Mouse (Mus musculus): Measurements from ENCODE around the gene Myo10. TPM values are rescaled to one million over a fixed set of nuclear protein-coding genes. Genes with fewer than 3 reads are reported as not detected.

The Myo10 gene
- polyA plus RNA-seq, 1 experiment, result 49.9 TPM

DNA sequence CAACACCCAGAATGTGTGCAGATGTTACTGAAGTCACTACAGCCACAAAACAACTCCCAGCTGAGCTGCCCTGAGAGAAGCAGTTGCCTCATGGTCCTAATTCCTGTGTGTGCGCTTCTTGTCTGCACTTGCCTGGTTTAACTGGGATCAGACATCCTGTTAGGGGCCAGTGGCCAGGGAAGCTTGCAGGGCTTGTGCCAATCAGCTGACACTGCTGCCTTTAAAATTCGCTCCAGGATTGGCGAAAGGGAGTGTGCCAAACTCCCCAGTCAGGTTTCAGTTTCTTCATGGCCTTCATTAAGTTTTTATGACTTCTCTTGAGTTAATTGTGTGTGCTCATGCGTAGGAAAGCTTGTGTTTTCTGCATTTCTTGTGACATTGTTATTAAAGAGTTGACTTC lies 3.1 kb downstream of the Myo10 start:
- peaks cover 10% of the 10 kb centered on the region for H3K4me1 ChIP-seq (ENCODE audit: control insufficient read depth, insufficient read depth, low read length)
- H3K4me3 ChIP-seq (ENCODE audit: insufficient read depth, low read length), result no peak overlapping the region
- peak; percentile 48; the same call in 1 of the 2 replicates for TF ChIP-seq POLR2A (IDR thresholded peaks at IDR 0.05; ENCODE audit: low read depth, low read length)
- no peak for TF ChIP-seq CTCF (IDR thresholded peaks at IDR 0.05; ENCODE audit: borderline replicate concordance, insufficient read depth, low read length)
- H3K27ac ChIP-seq (ENCODE audit: insufficient read depth, low read length), result peak overlapping the region; percentile 66

DNA sequence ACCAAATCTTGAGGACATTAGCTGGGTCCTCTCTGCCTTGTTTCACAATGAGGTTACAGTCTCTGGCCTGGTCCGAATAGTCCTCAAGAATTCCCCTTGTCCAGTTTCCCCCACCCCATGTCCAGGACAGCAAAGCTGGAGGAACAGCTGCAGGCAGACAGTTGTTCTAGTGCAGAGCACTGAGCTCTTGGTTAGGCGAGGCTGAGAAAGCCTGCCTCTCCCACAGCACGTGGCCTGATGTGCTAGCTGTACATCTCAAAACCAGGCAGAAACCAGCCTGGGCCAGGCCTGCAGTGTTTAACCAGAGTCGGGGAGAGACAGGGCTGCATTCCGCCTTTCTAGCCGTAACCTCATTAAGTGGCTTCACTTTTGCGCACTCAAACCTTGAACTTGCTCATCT lies 4.7 kb downstream of the Myo10 start:
- Histone ChIP-seq H3K27ac (ENCODE audit: insufficient read depth, low read length) (no peak overlapping the region), H3K4me3 (ENCODE audit: insufficient read depth, low read length) (no peak overlapping the region), H3K4me1 (ENCODE audit: control insufficient read depth, insufficient read depth, low read length) (peaks cover 5% of the 10 kb centered on the region)
- TF ChIP-seq POLR2A (IDR thresholded peaks at IDR 0.05; ENCODE audit: low read depth, low read length), result no peak
- no peak for TF ChIP-seq CTCF (IDR thresholded peaks at IDR 0.05; ENCODE audit: borderline replicate concordance, insufficient read depth, low read length)

DNA sequence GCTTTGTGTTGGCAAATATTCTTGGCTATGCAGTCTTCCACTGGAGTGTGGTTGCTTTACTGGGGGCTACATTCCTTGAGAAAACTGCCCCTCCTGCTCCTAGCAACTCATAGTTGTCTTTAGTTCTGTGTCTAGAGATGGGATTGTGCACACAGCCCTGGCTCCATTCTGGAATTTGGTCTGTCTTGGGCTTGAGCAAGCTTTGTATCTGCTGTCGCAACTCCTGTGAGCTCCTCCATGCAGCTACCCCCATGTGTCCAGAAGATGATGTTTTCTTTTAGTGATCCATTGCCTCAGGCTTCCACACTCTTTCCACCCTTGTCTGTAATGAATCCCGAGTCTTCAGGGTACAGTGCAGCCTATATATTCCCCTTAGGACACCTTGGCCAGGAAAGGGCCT lies 5.9 kb downstream of the Myo10 start:
- peaks cover 5% of the 10 kb centered on the region for H3K4me1 ChIP-seq (ENCODE audit: control insufficient read depth, insufficient read depth, low read length)
- TF ChIP-seq CTCF (IDR thresholded peaks at IDR 0.05; ENCODE audit: borderline replicate concordance, insufficient read depth, low read length) (no peak), POLR2A (IDR thresholded peaks at IDR 0.05; ENCODE audit: low read depth, low read length) (no peak)
- no peak overlapping the region for H3K27ac ChIP-seq (ENCODE audit: insufficient read depth, low read length)
- H3K4me3 ChIP-seq (ENCODE audit: insufficient read depth, low read length), result no peak overlapping the region

DNA sequence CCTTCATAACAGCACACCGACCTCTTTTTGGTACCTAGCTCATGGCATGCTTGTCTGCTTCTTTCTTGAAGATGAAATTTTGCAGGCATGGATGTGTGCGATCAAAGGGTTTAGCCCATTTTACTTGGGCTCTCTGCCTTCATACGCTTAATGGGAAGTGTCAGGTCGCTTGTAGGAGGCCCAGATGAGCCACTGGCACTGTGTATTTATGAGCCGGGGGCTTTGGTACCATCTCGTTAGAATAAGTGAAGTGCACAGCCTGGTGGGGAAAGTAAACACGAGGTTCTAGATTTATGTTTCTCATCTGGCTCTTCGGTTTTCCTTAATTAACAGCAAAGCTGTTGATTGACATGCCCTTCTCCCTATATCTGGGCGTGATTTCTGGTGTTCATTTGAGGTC lies 8.4 kb downstream of the Myo10 start:
- TF ChIP-seq CTCF (IDR thresholded peaks at IDR 0.05; ENCODE audit: borderline replicate concordance, insufficient read depth, low read length) (no peak), POLR2A (IDR thresholded peaks at IDR 0.05; ENCODE audit: low read depth, low read length) (no peak)
- H3K4me1 ChIP-seq (ENCODE audit: control insufficient read depth, insufficient read depth, low read length), result peaks cover 2% of the 10 kb centered on the region
- no peak overlapping the region for H3K4me3 ChIP-seq (ENCODE audit: insufficient read depth, low read length)
- no peak overlapping the region for H3K27ac ChIP-seq (ENCODE audit: insufficient read depth, low read length)

DNA sequence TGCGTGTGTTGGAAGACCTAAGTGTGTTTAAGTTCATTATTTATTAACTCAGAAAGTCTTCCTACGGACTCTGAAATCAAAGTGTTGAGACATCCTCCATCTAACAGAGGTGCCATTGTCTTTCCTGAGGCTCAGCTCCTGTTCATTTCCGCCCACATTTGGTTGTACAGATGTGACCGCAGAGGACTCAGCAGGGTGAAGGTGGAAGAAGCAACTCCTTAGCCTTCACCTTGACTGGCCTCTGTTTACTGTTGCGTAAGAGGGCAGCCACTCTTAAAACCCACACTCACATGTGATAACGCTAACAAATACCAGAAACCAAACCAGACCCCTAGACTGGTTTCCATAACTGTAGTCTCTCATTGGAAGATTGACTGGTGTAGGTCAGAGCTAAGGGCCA lies 9.0 kb downstream of the Myo10 start:
- Histone ChIP-seq H3K4me3 (ENCODE audit: insufficient read depth, low read length) (no peak overlapping the region), H3K4me1 (ENCODE audit: control insufficient read depth, insufficient read depth, low read length) (peaks cover 2% of the 10 kb centered on the region), H3K27ac (ENCODE audit: insufficient read depth, low read length) (no peak overlapping the region)
- TF ChIP-seq CTCF (IDR thresholded peaks at IDR 0.05; ENCODE audit: borderline replicate concordance, insufficient read depth, low read length) (no peak), POLR2A (IDR thresholded peaks at IDR 0.05; ENCODE audit: low read depth, low read length) (no peak)

DNA sequence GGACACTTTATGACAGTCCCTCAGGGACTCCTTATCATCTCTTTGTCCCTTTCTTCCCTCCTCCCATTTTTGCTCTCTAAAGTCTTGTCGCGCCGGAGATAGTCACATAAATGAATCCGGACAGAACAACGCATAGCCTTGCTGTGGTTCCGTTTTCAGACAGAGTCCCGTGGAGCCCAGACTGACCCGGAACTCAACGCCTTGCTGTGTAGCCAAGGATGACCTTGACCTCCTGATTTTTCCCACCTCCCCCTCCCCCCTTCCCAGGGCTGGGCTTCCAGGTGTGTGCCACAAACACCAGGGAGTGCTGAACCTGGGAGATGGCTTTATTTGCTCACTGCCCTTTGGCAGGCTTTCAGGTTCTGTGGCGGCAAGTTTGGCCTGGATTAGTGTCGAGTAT lies 10.6 kb downstream of the Myo10 start:
- Histone ChIP-seq H3K27ac (ENCODE audit: insufficient read depth, low read length) (no peak overlapping the region), H3K4me3 (ENCODE audit: insufficient read depth, low read length) (no peak overlapping the region), H3K4me1 (ENCODE audit: control insufficient read depth, insufficient read depth, low read length) (no peaks in the 10 kb centered on the region; the same call in 1 of the 2 replicates)
- no peak for TF ChIP-seq POLR2A (IDR thresholded peaks at IDR 0.05; ENCODE audit: low read depth, low read length)
- no peak for TF ChIP-seq CTCF (IDR thresholded peaks at IDR 0.05; ENCODE audit: borderline replicate concordance, insufficient read depth, low read length)

DNA sequence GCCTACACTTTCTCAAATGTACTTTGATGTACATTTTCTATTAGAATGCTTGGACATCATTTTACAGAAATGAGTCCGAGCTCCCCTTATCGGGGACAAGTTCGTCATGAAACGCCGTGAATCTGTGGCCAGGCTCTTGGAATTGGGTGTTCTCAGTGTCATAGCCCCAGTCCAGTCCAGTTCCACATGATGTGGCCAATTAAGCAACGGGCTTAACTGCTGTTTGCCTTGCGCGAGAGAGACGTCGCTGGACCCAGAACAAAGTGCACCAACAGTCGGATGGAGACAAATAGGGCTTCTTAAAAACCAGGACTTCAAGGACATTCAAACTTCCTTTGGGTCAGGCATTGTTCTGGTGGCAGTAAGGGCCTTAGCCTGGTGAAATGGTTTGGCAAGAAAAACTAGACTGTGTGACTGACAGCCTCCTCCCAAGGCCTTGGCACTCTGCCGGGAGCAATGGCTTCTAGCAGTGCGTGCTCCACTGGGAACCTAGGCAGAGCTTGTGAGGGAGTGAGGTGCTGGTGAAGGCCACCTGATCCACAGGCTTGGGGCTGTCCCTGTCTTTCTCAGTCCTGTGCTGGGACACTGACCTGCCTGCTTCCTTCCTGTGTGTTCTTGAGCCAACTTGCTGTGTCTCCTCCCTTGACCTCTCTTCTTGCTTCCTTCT lies 11.5 kb downstream of the Myo10 start:
- Histone ChIP-seq H3K4me1 (ENCODE audit: control insufficient read depth, insufficient read depth, low read length) (no peaks in the 10 kb centered on the region; the same call in 1 of the 2 replicates), H3K27ac (ENCODE audit: insufficient read depth, low read length) (no peak overlapping the region), H3K4me3 (ENCODE audit: insufficient read depth, low read length) (no peak overlapping the region)
- TF ChIP-seq CTCF (IDR thresholded peaks at IDR 0.05; ENCODE audit: borderline replicate concordance, insufficient read depth, low read length) (no peak), POLR2A (IDR thresholded peaks at IDR 0.05; ENCODE audit: low read depth, low read length) (no peak)

DNA sequence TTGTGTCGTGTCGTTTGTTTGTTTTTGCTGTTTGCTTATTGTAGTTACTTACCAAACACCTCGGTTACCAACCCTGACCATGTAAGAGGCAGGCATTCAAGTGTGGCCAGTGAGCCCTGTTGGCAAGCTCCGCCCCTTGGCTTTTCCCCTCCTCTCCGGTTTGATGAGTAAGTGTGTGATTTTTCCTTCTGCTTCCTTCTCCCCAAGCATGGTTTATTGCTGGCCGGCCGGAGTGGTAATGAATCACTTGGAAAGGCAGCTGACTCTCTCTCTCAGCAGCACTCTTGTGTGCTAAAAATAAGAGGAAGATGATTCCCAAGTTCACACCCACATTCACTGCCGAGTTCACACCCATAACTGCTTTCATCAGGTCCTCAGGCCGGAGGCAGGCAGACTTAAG lies 15.4 kb downstream of the Myo10 start:
- no peak for TF ChIP-seq POLR2A (IDR thresholded peaks at IDR 0.05; ENCODE audit: low read depth, low read length)
- no peak for TF ChIP-seq CTCF (IDR thresholded peaks at IDR 0.05; ENCODE audit: borderline replicate concordance, insufficient read depth, low read length)
- H3K4me1 ChIP-seq (ENCODE audit: control insufficient read depth, insufficient read depth, low read length), result peaks cover 24% of the 10 kb centered on the region
- H3K27ac ChIP-seq (ENCODE audit: insufficient read depth, low read length), result peak overlapping the region; percentile 62

DNA sequence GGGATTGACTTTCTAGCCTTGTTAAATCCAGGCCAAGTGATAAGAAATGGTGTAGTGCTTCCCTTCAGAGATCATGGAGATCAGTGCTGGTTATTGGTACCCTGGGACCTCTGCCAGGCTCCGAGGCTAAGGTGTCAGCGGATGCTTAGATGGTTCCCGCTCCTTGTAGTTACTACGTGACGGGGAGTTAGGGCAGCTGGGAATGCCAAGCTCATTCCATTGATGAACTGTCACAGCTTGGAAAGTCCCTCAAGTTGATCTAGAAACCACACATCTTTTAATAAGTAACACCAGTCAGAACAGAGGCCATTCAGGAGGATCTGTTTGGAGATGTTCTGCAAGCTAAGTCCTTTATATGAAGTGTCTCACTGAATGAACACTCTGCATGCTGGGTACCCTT lies 16.9 kb downstream of the Myo10 start:
- Histone ChIP-seq H3K4me1 (ENCODE audit: control insufficient read depth, insufficient read depth, low read length) (peaks cover 30% of the 10 kb centered on the region), H3K4me3 (ENCODE audit: insufficient read depth, low read length) (no peak overlapping the region), H3K27ac (ENCODE audit: insufficient read depth, low read length) (peak overlapping the region; percentile 34)
- TF ChIP-seq POLR2A (IDR thresholded peaks at IDR 0.05; ENCODE audit: low read depth, low read length) (no peak), CTCF (IDR thresholded peaks at IDR 0.05; ENCODE audit: borderline replicate concordance, insufficient read depth, low read length) (no peak)

More for the DNA sequence above, 15.4 kb downstream of the Myo10 start:
- H3K4me3 ChIP-seq (ENCODE audit: insufficient read depth, low read length), result no peak overlapping the region

DNA sequence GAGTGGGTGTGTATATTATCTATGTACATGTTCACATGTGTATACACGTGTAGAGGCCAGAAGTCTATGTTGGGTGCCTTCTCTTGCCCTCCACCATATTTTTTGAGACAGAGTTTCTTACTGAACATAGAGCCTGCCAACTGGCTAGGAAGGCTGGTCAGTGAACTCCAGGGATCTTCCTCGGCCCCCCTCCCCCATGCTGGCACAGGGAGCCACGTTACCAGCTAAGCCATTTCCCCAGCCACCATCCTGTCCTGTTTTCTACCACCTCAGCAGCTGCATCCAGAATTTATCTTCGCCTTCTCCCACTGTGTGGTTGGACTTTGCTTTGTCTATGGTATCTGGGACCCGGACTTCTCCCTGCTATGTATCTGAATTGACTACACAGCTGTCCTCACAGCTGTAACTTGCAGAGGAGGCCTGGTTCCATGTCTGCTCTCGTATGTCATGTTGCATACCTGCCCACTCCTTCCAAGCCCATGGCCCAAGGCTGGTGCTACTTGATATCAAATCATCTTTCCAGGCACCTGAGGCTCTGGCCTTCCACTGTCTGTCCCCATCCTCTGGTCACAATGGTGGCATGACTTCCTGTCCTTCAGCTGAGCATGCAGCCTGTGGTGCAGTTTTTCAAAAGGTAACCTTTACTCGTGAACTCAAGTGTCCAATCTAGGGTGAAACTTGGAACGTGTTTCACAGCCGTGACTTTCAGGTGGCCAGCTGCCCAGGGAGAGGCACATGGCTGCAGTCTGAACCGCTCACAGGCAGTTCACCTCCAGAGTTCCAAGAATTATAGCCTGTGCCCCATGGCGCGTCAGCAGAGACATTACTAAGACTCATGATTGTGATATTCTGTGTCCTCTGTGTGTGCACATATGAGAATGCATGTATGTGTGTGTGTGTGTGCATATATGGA lies 18.8 kb downstream of the Myo10 start:
- no peak for TF ChIP-seq POLR2A (IDR thresholded peaks at IDR 0.05; ENCODE audit: low read depth, low read length)
- TF ChIP-seq CTCF (IDR thresholded peaks at IDR 0.05; ENCODE audit: borderline replicate concordance, insufficient read depth, low read length), result no peak
- no peak overlapping the region for H3K4me3 ChIP-seq (ENCODE audit: insufficient read depth, low read length)
- H3K4me1 ChIP-seq (ENCODE audit: control insufficient read depth, insufficient read depth, low read length), result peaks cover 34% of the 10 kb centered on the region
- 0 out of 2 replicates have a peak overlapping the region, but pooled peaks have one; percentile 79 for H3K27ac ChIP-seq (ENCODE audit: insufficient read depth, low read length)

Measured in embryonic fibroblast, embryonic 13.5 days (primary cell).